Mouse (Mus musculus) A20 (cell line): ENCODE measurements around the gene Tnnc2.
A peak's percentile ranks its signal among the peaks of the same experiment; 100 is the strongest.

Experiments used
- DNase-seq: peaks from one replicate; pipeline ENCODE4 v3.0.0-alpha.2; 2011; ENCODE audit warnings: low read depth, low spot score

Tnnc2 gene

GRCm38 (mm10) chr2:164795868-164796267 is 16.1 kb upstream of the Tnnc2 start:
- no peak for DNase-seq

GRCm38 (mm10) chr2:164794293-164794692 is 14.5 kb upstream of the Tnnc2 start:
- peak; percentile 83 for DNase-seq

- DNase-seq, result peak; percentile 43
Observed at GRCm38 (mm10) chr2:164793772-164794171, 14.0 kb upstream of the Tnnc2 start.

- peak; percentile 53 for DNase-seq
Observed at GRCm38 (mm10) chr2:164793236-164793635, 13.5 kb upstream of the Tnnc2 start.

GRCm38 (mm10) chr2:164792400-164793190 is 12.8 kb upstream of the Tnnc2 start:
- no peak for DNase-seq

- DNase-seq, result no peak
Observed at GRCm38 (mm10) chr2:164791841-164792261, 12.1 kb upstream of the Tnnc2 start.

- DNase-seq, result no peak
Observed at GRCm38 (mm10) chr2:164790451-164790850, 10.7 kb upstream of the Tnnc2 start.

GRCm38 (mm10) chr2:164788411-164788810 is 8.6 kb upstream of the Tnnc2 start:
- DNase-seq, result no peak

- DNase-seq, result no peak
Observed at GRCm38 (mm10) chr2:164787779-164788178, 8.0 kb upstream of the Tnnc2 start.

GRCm38 (mm10) chr2:164787032-164787431 is 7.3 kb upstream of the Tnnc2 start:
- no peak for DNase-seq

- no peak for DNase-seq
Observed at GRCm38 (mm10) chr2:164786388-164786885, 6.7 kb upstream of the Tnnc2 start.

GRCm38 (mm10) chr2:164785481-164786387 is 6.0 kb upstream of the Tnnc2 start, which contains the start of gene Snx21:
Snx21 (plus strand) TSS chr2:164785823.
- peak; percentile 88 for DNase-seq

GRCm38 (mm10) chr2:164784869-164785420 is 5.2 kb upstream of the Tnnc2 start:
- no peak for DNase-seq

- DNase-seq, result peak; percentile 80
Observed at GRCm38 (mm10) chr2:164783926-164784581, 4.3 kb upstream of the Tnnc2 start.

GRCm38 (mm10) chr2:164781876-164782275 is 2.1 kb upstream of the Tnnc2 start:
- no peak for DNase-seq

GRCm38 (mm10) chr2:164778809-164779208 is 958 bp downstream of the Tnnc2 start:
- no peak for DNase-seq

- DNase-seq, result no peak
Observed at GRCm38 (mm10) chr2:164778015-164778287, 1.8 kb downstream of the Tnnc2 start.

GRCm38 (mm10) chr2:164777246-164778014 is 2.3 kb downstream of the Tnnc2 start:
- no peak for DNase-seq

- DNase-seq, result no peak
Observed at GRCm38 (mm10) chr2:164776801-164777200, 3.0 kb downstream of the Tnnc2 start.

- DNase-seq, result no peak
Observed at GRCm38 (mm10) chr2:164776130-164776529, 3.6 kb downstream of the Tnnc2 start.

- no peak for DNase-seq
Observed at GRCm38 (mm10) chr2:164773989-164774364, 5.8 kb downstream of the Tnnc2 start.
